Mouse (Mus musculus) olfactory bulb, adult 2 months (tissue): ENCODE data around the gene Elf2. TPM values are rescaled to one million over a fixed set of nuclear protein-coding genes. Genes with fewer than 3 reads are reported as not detected.
"Not testable (repeated sequence)": the region's sequence is repeated elsewhere in the genome, so short reads cannot be mapped to it uniquely, and the experiment has no call there.

ENCODE experiments used
- H3K27ac ChIP-seq: fragments of 200-500 bp; 2 replicates; pipeline ENCODE4 v1.5.1; 2012; ENCODE audit warnings: low read depth, low read length; ENCODE audit not compliant: insufficient read depth
- H3K4me1 ChIP-seq: fragments of 200-500 bp; 2 replicates; pipeline ENCODE4 v1.6.1; 2012; ENCODE audit warnings: low read length; ENCODE audit not compliant: control insufficient read depth, insufficient read depth
- H3K4me3 ChIP-seq: fragments of 200-500 bp; 2 replicates; pipeline ENCODE4 v1.5.1; 2012; ENCODE audit warnings: mild to moderate bottlenecking, low read depth, low read length, moderate library complexity; ENCODE audit not compliant: insufficient read depth
- CTCF ChIP-seq: fragments of 200-500 bp; IDR thresholded peaks from 2 replicates; pipeline ENCODE4 v1.5.1; 2012; ENCODE audit warnings: low read depth, mild to moderate bottlenecking, low read length, moderate library complexity; ENCODE audit not compliant: insufficient read depth
- POLR2A ChIP-seq: fragments of 200-500 bp; IDR thresholded peaks from 2 replicates; pipeline ENCODE4 v1.6.1; 2012; ENCODE audit warnings: mild to moderate bottlenecking, low read depth, low read length, moderate library complexity; ENCODE audit not compliant: insufficient read depth
- WGBS: fragments of 180-500 bp; shearing (Covaris S2); methylation state at CpG from one replicate; pipeline ENCODE4 v1.1.7; 2018; 5-methylcytosine and 5-hydroxymethylcytosine counted together
- polyA plus RNA-seq: library from polyadenylated mRNA; stranded (reverse); fragments of >200 nt; gene quantifications from 2 replicates; pipeline ENCODE4 v1.2.4, GENCODE M21; 2012; ENCODE audit warnings: low replicate concordance; ENCODE audit not compliant: missing spikeins, insufficient read depth, insufficient read length

Gene Elf2
- polyA plus RNA-seq, 1 experiment: not detected

GRCm38 (mm10) chr3:51354034-51354427, 13.6 kb upstream of the Elf2 start:
- H3K4me3 ChIP-seq: no peak overlapping the region
- no peak overlapping the region for H3K27ac ChIP-seq
- peaks cover 7% of the 10 kb centered on the region for H3K4me1 ChIP-seq
- TF ChIP-seq CTCF (no peak), POLR2A (no peak)
- 74% methylated on average over 3 of the region's 3 CpGs for WGBS

DNA sequence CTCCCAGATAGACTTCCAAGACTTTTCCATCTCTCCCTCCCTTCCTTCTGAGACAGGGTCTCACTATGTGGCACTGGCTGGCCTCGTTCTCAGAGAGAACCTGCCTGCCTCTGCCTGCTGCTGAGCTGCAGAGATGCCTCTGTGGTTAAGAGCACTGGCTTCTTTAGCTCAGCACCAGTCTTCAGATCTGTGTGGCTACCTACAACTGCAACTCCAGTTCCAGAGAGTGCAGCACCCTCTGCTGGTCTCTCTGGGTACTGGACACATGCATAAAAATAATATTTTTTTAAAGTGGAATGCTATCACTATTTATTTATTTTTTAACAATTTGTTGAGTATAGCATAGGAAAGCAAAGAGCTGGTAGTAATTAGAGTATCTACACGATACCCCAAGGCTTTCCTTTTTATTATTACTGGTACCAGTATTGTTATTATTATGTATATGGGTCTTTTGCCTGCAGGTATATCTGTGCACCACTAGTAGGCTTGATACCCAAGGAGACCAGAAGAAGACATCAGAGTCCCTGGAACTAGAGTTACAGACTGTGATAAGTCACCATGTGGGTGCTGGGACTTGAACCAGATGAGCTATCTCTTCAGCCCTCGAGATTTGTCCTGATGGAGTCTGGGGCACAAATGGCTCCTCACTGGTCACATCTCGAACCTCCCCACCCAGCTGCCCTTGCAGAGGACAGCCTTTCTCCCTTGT, 13.0 kb upstream of the Elf2 start:
- Histone ChIP-seq H3K4me3 (no peak overlapping the region), H3K27ac (no peak overlapping the region), H3K4me1 (peaks cover 2% of the 10 kb centered on the region)
- WGBS: 78% methylated on average over 4 of the region's 4 CpGs
- TF ChIP-seq CTCF: no peak
- TF ChIP-seq POLR2A: no peak

DNA sequence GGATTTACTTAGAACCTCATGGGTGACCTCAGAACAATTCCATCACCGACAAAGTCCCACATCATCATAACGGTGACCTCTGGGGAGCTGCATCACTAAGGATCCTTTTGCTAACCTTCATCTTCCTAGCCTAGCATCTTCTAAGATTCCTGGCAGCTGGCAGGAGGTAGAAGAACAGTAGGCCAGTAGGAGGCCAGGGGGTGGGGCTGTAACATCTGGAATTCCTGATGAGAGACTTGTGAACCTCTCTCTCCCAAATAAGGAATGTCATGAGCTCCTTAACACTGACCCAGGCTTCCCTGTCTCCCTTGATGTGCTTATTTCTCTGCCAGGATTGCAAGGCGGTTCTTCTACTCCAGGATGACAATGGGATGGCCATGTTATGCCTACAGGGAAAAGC, 10.3 kb upstream of the Elf2 start:
- 72% methylated on average over 3 of the region's 3 CpGs for WGBS
- TF ChIP-seq CTCF (no peak), POLR2A (no peak)
- Histone ChIP-seq H3K4me1 (no peaks in the 10 kb centered on the region), H3K4me3 (no peak overlapping the region), H3K27ac (no peak overlapping the region)

- Histone ChIP-seq H3K27ac (no peak overlapping the region), H3K4me3 (no peak overlapping the region), H3K4me1 (no peaks in the 10 kb centered on the region)
- 79% methylated on average over 3 of the region's 3 CpGs for WGBS
- no peak for TF ChIP-seq POLR2A
Measured at GRCm38 (mm10) chr3:51348646-51349238, 8.3 kb upstream of the Elf2 start.

DNA sequence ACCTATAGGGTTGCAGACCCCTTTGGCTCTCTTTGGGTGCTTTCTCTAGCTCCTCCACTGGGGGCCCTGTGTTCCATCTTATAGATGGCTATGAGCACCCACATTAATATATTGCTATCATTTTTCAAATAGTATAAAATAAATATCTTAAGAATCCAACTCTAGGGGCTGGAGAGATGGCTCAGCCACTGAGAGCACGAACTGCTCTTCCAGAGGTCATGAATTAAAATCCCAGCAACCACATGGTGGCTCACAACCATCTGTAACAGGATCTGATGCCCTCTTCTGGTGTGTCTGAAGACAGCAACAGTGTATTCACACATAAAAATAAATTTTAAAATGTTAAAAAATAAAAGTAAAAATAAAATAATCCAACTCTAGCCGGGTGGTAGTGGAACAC, 4.6 kb upstream of the Elf2 start:
- 99% methylated on average over 2 of the region's 2 CpGs for WGBS
- H3K4me3 ChIP-seq, H3K27ac ChIP-seq, H3K4me1 ChIP-seq: not testable (repeated sequence)

DNA sequence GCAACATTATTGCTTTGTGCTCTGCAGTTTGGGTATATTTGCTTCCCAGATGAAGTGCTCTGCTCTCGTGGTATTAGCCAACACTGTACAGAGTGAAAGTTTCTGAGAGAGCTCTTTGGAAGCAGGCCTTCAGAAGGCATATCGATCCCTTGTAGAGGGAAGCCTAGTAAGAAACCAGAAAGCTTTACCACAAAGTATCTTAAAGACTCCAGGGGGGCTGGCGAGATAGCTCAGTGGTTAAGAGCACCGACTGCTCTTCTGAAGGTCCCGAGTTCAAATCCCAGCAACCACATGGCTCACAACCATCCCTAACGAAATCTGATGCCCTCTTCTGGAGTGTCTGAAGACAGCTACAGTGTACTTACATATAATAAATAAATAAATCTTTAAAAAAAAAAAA, 3.7 kb upstream of the Elf2 start:
- not testable (repeated sequence) for H3K4me1 ChIP-seq, H3K4me3 ChIP-seq, H3K27ac ChIP-seq
- WGBS: 93% methylated on average over 6 of the region's 6 CpGs

GRCm38 (mm10) chr3:51343260-51343659, 2.8 kb upstream of the Elf2 start:
- Histone ChIP-seq H3K4me1 (0 out of 2 replicates have a peak, but pooled peaks cover 6% of the 10 kb centered on the region), H3K4me3 (no peak overlapping the region), H3K27ac (no peak overlapping the region)
- WGBS: 89% methylated on average over 4 of the region's 4 CpGs
- TF ChIP-seq POLR2A (no peak), CTCF (no peak)

DNA sequence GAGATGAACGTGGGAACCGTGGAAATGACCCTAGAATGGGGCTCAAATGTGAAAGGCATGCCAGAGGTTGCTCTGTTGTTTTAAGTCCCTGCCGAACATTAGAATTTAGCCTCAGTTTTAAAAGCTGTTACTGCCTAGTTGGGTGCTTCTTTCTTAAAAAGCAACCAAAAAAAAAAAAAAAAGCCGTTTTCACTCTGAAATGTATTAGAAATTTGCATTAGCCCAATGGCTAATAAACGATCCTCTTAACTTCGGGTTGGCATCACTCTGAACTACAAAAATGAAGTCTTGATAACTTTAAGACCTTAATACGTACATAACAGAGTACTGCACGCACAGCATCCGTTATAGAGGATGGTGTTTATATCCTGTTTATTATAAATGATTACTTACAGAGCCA, 1.7 kb upstream of the Elf2 start:
- WGBS: 11% methylated on average over 9 of the region's 9 CpGs
- Histone ChIP-seq H3K27ac (peak overlapping the region; percentile 71; the same call in 1 of the 2 replicates), H3K4me1 (0 out of 2 replicates have a peak, but pooled peaks cover 6% of the 10 kb centered on the region), H3K4me3 (peak overlapping the region; percentile 74)
- no peak for TF ChIP-seq CTCF
- TF ChIP-seq POLR2A: no peak

DNA sequence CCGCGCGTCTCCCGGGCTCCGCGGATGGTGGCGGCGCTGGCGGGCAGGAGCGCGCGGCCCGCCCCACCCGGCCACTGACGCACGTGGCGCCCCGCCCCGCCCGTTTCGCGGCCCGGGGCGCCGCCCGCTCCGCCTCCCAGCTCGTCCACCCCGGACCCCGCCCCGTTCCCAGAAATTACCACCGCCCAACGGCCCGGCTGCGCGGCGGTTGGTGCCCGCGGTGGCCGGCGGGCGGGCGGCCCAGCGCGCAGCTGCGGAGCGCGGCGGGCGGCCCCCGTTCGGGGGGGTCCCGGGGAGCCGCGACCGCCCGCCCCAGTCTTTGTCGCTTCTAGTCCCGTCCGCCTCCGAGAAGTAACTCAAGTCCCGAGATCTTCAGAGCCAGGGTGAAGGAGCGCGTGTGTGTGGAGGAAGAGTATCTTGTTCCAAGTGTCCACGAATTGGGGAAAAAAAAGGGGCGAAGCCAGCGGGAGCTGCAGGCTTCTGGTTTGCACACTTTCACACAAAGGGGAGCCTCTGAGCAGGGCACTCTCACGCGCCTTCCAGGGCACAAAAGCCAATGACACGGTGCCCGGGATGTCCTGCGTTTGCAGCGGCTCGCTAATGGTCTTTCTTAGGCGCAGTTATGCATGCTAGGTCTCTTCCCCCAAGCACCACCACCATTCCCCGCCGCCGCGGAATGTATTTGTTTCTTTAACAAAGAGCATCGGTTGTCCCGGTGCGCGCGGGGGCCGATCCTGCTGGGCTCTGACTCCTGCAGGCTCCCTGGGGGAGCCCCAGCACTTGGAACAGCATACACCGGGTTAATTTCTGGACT, 1.0 kb upstream of the Elf2 start:
- under 1% methylated on average over 86 of the region's 86 CpGs for WGBS
- H3K27ac ChIP-seq: peak overlapping the region; percentile 71
- H3K4me3 ChIP-seq: peak overlapping the region; percentile 74
- no peak for TF ChIP-seq CTCF
- no peak for TF ChIP-seq POLR2A
- 0 out of 2 replicates have a peak, but pooled peaks cover 6% of the 10 kb centered on the region for H3K4me1 ChIP-seq
